Mouse (Mus musculus) embryo, embryonic 11 days (tissue): ENCODE measurements around the gene Arpp19.

Source experiments
- DNase-seq: peaks from one replicate; pipeline ENCODE4 v3.0.0-alpha.2; 2015

Arpp19 gene

GRCm38 (mm10) chr9:75037451-75038356 is at the start of gene Arpp19:
Gene Arpp19, plus strand, starts transcription at chr9:75037614.
- peak; percentile 94 for DNase-seq

GRCm38 (mm10) chr9:74988893-74989460 is 48.4 kb upstream of the Arpp19 start:
- DNase-seq = no peak

- no peak for DNase-seq
Measured at GRCm38 (mm10) chr9:74989990-74990389, 47.4 kb upstream of the Arpp19 start.

- no peak for DNase-seq
Measured at GRCm38 (mm10) chr9:74994611-74995257, 42.7 kb upstream of the Arpp19 start.

- DNase-seq = no peak
Measured at GRCm38 (mm10) chr9:74996349-74996748, 41.1 kb upstream of the Arpp19 start.

GRCm38 (mm10) chr9:74997976-74998375 is 39.4 kb upstream of the Arpp19 start:
- no peak for DNase-seq

- no peak for DNase-seq
Measured at GRCm38 (mm10) chr9:75001006-75001405, 36.4 kb upstream of the Arpp19 start.

GRCm38 (mm10) chr9:75001611-75002204 is 35.7 kb upstream of the Arpp19 start:
- no peak for DNase-seq

- DNase-seq = no peak
Measured at GRCm38 (mm10) chr9:75002262-75002661, 35.2 kb upstream of the Arpp19 start.

GRCm38 (mm10) chr9:75004203-75004602 is 33.2 kb upstream of the Arpp19 start:
- DNase-seq = no peak

- DNase-seq = no peak
Measured at GRCm38 (mm10) chr9:75016591-75016990, 20.8 kb upstream of the Arpp19 start.

- DNase-seq = no peak
Measured at GRCm38 (mm10) chr9:75019181-75019580, 18.2 kb upstream of the Arpp19 start.

- no peak for DNase-seq
Measured at GRCm38 (mm10) chr9:75019592-75019991, 17.8 kb upstream of the Arpp19 start.

- DNase-seq = no peak
Measured at GRCm38 (mm10) chr9:75020561-75020960, 16.9 kb upstream of the Arpp19 start.

- no peak for DNase-seq
Measured at GRCm38 (mm10) chr9:75022546-75022945, 14.9 kb upstream of the Arpp19 start.

GRCm38 (mm10) chr9:75023150-75023894 is 14.1 kb upstream of the Arpp19 start:
- no peak for DNase-seq

- DNase-seq = peak; percentile 24
Measured at GRCm38 (mm10) chr9:75024089-75024488, 13.3 kb upstream of the Arpp19 start.

- no peak for DNase-seq
Measured at GRCm38 (mm10) chr9:75025689-75026088, 11.7 kb upstream of the Arpp19 start.

- no peak for DNase-seq
Measured at GRCm38 (mm10) chr9:75032408-75032807, 5.0 kb upstream of the Arpp19 start.

GRCm38 (mm10) chr9:75033141-75033540 is 4.3 kb upstream of the Arpp19 start:
- peak; percentile 32 for DNase-seq

GRCm38 (mm10) chr9:75034691-75035090 is 2.7 kb upstream of the Arpp19 start:
- no peak for DNase-seq

GRCm38 (mm10) chr9:75035944-75036343 is 1.5 kb upstream of the Arpp19 start:
- DNase-seq = no peak

- no peak for DNase-seq
Measured at GRCm38 (mm10) chr9:75038357-75038688, 909 bp downstream of the Arpp19 start.
